Comparison of ENCODE assay signal across 9 mouse cellular contexts in genomic region chr11:60256176-60256681, GRCm38 (mm10). TPM values are rescaled to one million over a fixed set of nuclear protein-coding genes. Genes with fewer than 3 reads are reported as not detected.
DNase-seq lines count a peak whose midpoint lies in the region; ATAC-seq and TF ChIP-seq lines count a peak whose summit lies in the region.
"Had no signal": no experiment of that assay in that cellular context is flagged by ENCODE, and none has a peak within 500 bp of the region (broad histone marks: within the 10 kb centered on the region; RNA-seq: fewer than 3 reads in every experiment).

No protein-coding gene starts in this region.

- no peak for TF ChIP-seq POLR2A in limb, embryonic 14.5 days (IDR thresholded peaks at IDR 0.05; ENCODE audit: borderline replicate concordance, extremely low read depth, insufficient read depth, insufficient read length)

- H3K9me3 ChIP-seq in limb, embryonic 14.5 days (ENCODE audit: control insufficient read depth, low read length) = no peaks in the 10 kb centered on the region
- H3K9me3 ChIP-seq in limb, embryonic 10.5 days (replicated peaks) = no peaks in the 10 kb centered on the region
- H3K9me3 ChIP-seq in forebrain, embryonic 16.5 days (ENCODE audit: control insufficient read depth, low read length) = no peaks in the 10 kb centered on the region
- H3K9me3 ChIP-seq: midbrain, embryonic 12.5 days had no signal

- TF ChIP-seq CTCF in layer of hippocampus, adult 2 months (conservative IDR thresholded peaks at IDR 0.05) = no peak

- DNase-seq in limb, embryonic 14.5 days (ENCODE audit: low spot score) = no peak
- no peak for DNase-seq in limb, embryonic 10.5 days (ENCODE audit: low spot score)
- peak; percentile 91 for DNase-seq in cerebellum, adult 11 months
- DNase-seq in layer of hippocampus, adult 2 months (ENCODE audit: low spot score in 2 of 2) = peak; percentile 70 to 72
- no peak for DNase-seq in thymus, adult 18-20 months
- DNase-seq in urinary bladder, adult 18-20 months (ENCODE audit: low spot score in 2 of 2) = no peak
- DNase-seq in ovary, postnatal 10 days (ENCODE audit: low spot score) = no peak

- 0 out of 2 replicates have a peak overlapping the region, but pooled peaks have one; percentile 26 for H3K27ac ChIP-seq in limb, embryonic 14.5 days (replicated peaks; ENCODE audit: low read depth, low read length)
- H3K27ac ChIP-seq in limb, embryonic 10.5 days = no peak overlapping the region
- peak overlapping the region; percentile 75 for H3K27ac ChIP-seq in forebrain, embryonic 16.5 days (ENCODE audit: low read length)
- H3K27ac ChIP-seq in layer of hippocampus, adult 2 months = peak overlapping the region; percentile 82
- H3K27ac ChIP-seq: midbrain, embryonic 12.5 days had no signal

- H3K9ac ChIP-seq in limb, embryonic 14.5 days (ENCODE audit: low read depth, low read length, severe bottlenecking) = no peak overlapping the region
- H3K9ac ChIP-seq in forebrain, embryonic 16.5 days (replicated peaks; ENCODE audit: low read depth, low read length) = no peak overlapping the region
- H3K9ac ChIP-seq: midbrain, embryonic 12.5 days had no signal

- no peak for ATAC-seq in limb, embryonic 14.5 days (ENCODE audit: low FRiP score, low read depth)
- peak; percentile 81 for ATAC-seq in forebrain, embryonic 16.5 days

- peaks cover 14% of the 10 kb centered on the region for H3K4me1 ChIP-seq in limb, embryonic 14.5 days (ENCODE audit: control insufficient read depth, insufficient read depth, low read length)
- H3K4me1 ChIP-seq in limb, embryonic 10.5 days = peaks cover 19% of the 10 kb centered on the region
- peaks cover 33% of the 10 kb centered on the region for H3K4me1 ChIP-seq in forebrain, embryonic 16.5 days (replicated peaks; ENCODE audit: control insufficient read depth, insufficient read depth, low read length)

- no peak overlapping the region for H3K4me3 ChIP-seq in limb, embryonic 14.5 days (replicated peaks; ENCODE audit: low read length)
- no peak overlapping the region for H3K4me3 ChIP-seq in limb, embryonic 10.5 days
- H3K4me3 ChIP-seq in forebrain, embryonic 16.5 days (replicated peaks; ENCODE audit: low read length) = no peak overlapping the region
- no peak overlapping the region for H3K4me3 ChIP-seq in layer of hippocampus, adult 2 months
- H3K4me3 ChIP-seq: midbrain, embryonic 12.5 days had no signal

- peaks cover 23% of the 10 kb centered on the region for H3K36me3 ChIP-seq in limb, embryonic 14.5 days (ENCODE audit: control insufficient read depth, insufficient read depth, low read length)
- H3K36me3 ChIP-seq in limb, embryonic 10.5 days = 0 out of 2 replicates have a peak, but pooled peaks cover 3% of the 10 kb centered on the region
- H3K36me3 ChIP-seq in forebrain, embryonic 16.5 days (ENCODE audit: control insufficient read depth, insufficient read depth) = 0 out of 2 replicates have a peak, but pooled peaks cover 2% of the 10 kb centered on the region

- H3K4me2 ChIP-seq in limb, embryonic 14.5 days (replicated peaks; ENCODE audit: low read depth, low read length, severe bottlenecking) = no peak overlapping the region
- H3K4me2 ChIP-seq in forebrain, embryonic 16.5 days (ENCODE audit: low read length) = no peak overlapping the region
- H3K4me2 ChIP-seq: midbrain, embryonic 12.5 days had no signal

- 51% methylated on average over 6 of the region's 6 CpGs for WGBS in limb, embryonic 14.5 days
- 81% methylated on average over 6 of the region's 6 CpGs for WGBS in limb, embryonic 10.5 days
- WGBS in forebrain, embryonic 16.5 days = 33% methylated on average over 6 of the region's 6 CpGs

- no peaks in the 10 kb centered on the region for H3K27me3 ChIP-seq in limb, embryonic 14.5 days (ENCODE audit: control insufficient read depth, insufficient read depth, low read length)
- no peaks in the 10 kb centered on the region for H3K27me3 ChIP-seq in limb, embryonic 10.5 days (ENCODE audit: low read depth, poor library complexity, severe bottlenecking)
- H3K27me3 ChIP-seq in forebrain, embryonic 16.5 days (replicated peaks; ENCODE audit: control insufficient read depth, insufficient read depth, low read length) = no peaks in the 10 kb centered on the region
- H3K27me3 ChIP-seq: midbrain, embryonic 12.5 days had no signal

RNA-seq across cellular contexts. Expression of gene Srebf1, which starts 33.8 kb away (rescaled TPM):
- 96.5 and 147 TPM in 2 replicates for polyA plus RNA-seq in limb, embryonic 14.5 days (2012; rRNA removed)
- 77.1 and 80.7 TPM in 2 replicates for polyA plus RNA-seq in limb, embryonic 14.5 days (2014; fragmentation: Nextera tagmentation; extraction: Ambion mirVana)
- 56.2 and 56.6 TPM in 2 replicates for polyA plus RNA-seq in limb, embryonic 10.5 days (2016; fragmentation: Nextera tagmentation; extraction: Ambion mirVana)
- 41.1 and 46.9 TPM in 2 replicates for polyA plus RNA-seq in forebrain, embryonic 16.5 days (2015; fragmentation: Nextera tagmentation; extraction: Ambion mirVana)
- 10 to 100 TPM; 64.2 to 70.8 TPM for total RNA-seq in layer of hippocampus, adult 2 months (2021)

Comparison
In these comparisons a context has a peak if more than half of its experiments do, and no peak if none do; other contexts are left out.
1. DNase-seq: peak in cerebellum, adult 11 months (single experiment) and layer of hippocampus, adult 2 months (2 of 2); none in limb, embryonic 14.5 days (single experiment), limb, embryonic 10.5 days (single experiment), thymus, adult 18-20 months (0 of 2), urinary bladder, adult 18-20 months (0 of 2) and ovary, postnatal 10 days (single experiment).